Mouse (Mus musculus): ENCODE results near the gene Rnf144b. TPM values are rescaled to one million over a fixed set of nuclear protein-coding genes. Genes with fewer than 3 reads are reported as not detected.
A peak's percentile ranks its signal among the peaks of the same experiment; 100 is the strongest.

The Rnf144b gene
- total RNA-seq, 2 experiments from 2014 or later: 7.3 to 8.1 TPM

GRCm38 (mm10) chr13:47182366-47182765 is 59.9 kb downstream of the Rnf144b start:
- no peak for DNase-seq

- no peak for DNase-seq
Observed at GRCm38 (mm10) chr13:47183033-47183730, 60.7 kb downstream of the Rnf144b start.

- DNase-seq: peak; percentile 21
Observed at GRCm38 (mm10) chr13:47183771-47184170, 61.3 kb downstream of the Rnf144b start.

GRCm38 (mm10) chr13:47187836-47188235 is 65.4 kb downstream of the Rnf144b start:
- no peak for DNase-seq

GRCm38 (mm10) chr13:47189971-47190370 is 67.5 kb downstream of the Rnf144b start:
- no peak for DNase-seq

- no peak for DNase-seq
Observed at GRCm38 (mm10) chr13:47192200-47192599, 69.7 kb downstream of the Rnf144b start.

- DNase-seq: no peak
Observed at GRCm38 (mm10) chr13:47192771-47193170, 70.3 kb downstream of the Rnf144b start.

- peak; percentile 67 for DNase-seq
Observed at GRCm38 (mm10) chr13:47193326-47194153, 71.1 kb downstream of the Rnf144b start.

- no peak for DNase-seq
Observed at GRCm38 (mm10) chr13:47194695-47195094, 72.2 kb downstream of the Rnf144b start.

- DNase-seq: no peak
Observed at GRCm38 (mm10) chr13:47195491-47195890, 73.0 kb downstream of the Rnf144b start.

GRCm38 (mm10) chr13:47200011-47200670 is 77.7 kb downstream of the Rnf144b start:
- no peak for DNase-seq

GRCm38 (mm10) chr13:47201962-47202624 is 79.6 kb downstream of the Rnf144b start:
- DNase-seq: peak; percentile 67

- DNase-seq: no peak
Observed at GRCm38 (mm10) chr13:47210496-47210895, 88.0 kb downstream of the Rnf144b start.

- DNase-seq: no peak
Observed at GRCm38 (mm10) chr13:47210992-47211391, 88.5 kb downstream of the Rnf144b start.

- no peak for DNase-seq
Observed at GRCm38 (mm10) chr13:47211581-47211980, 89.1 kb downstream of the Rnf144b start.

GRCm38 (mm10) chr13:47213817-47214216 is 91.4 kb downstream of the Rnf144b start:
- no peak for DNase-seq

- DNase-seq: peak; percentile 68
Observed at GRCm38 (mm10) chr13:47214895-47215294, 92.4 kb downstream of the Rnf144b start.

- DNase-seq: no peak
Observed at GRCm38 (mm10) chr13:47215815-47216585, 93.5 kb downstream of the Rnf144b start.

- no peak for DNase-seq
Observed at GRCm38 (mm10) chr13:47217107-47217571, 94.7 kb downstream of the Rnf144b start.

- DNase-seq: no peak
Observed at GRCm38 (mm10) chr13:47218351-47218750, 95.9 kb downstream of the Rnf144b start.

GRCm38 (mm10) chr13:47220426-47220825 is 98.0 kb downstream of the Rnf144b start:
- no peak for DNase-seq

Data from heart, postnatal 4 days (tissue).